In genomic region chr3:97649469-97649868, GRCm38 (mm10) we compare ENCODE assay signal across 34 mouse cellular contexts. TPM values are rescaled to one million over a fixed set of nuclear protein-coding genes. Genes with fewer than 3 reads are reported as not detected.
DNase-seq lines count a peak whose midpoint lies in the region; ATAC-seq and TF ChIP-seq lines count a peak whose summit lies in the region.
"Had no signal": no experiment of that assay in that cellular context is flagged by ENCODE, and none has a peak within 500 bp of the region (broad histone marks: within the 10 kb centered on the region; RNA-seq: fewer than 3 reads in every experiment).

No protein-coding gene starts in this region.

- peak; percentile 22 for DNase-seq in adrenal gland, postnatal 10 days
- no peak for DNase-seq in adrenal gland, postnatal 25 days
- DNase-seq in heart, adult 2 months, result no peak
- no peak for DNase-seq in heart, adult 9 months (ENCODE audit: low spot score in 2 of 2)
- DNase-seq in kidney, adult 8-10 months, result no peak
- DNase-seq in adipocyte (ENCODE audit: low spot score), result peak; percentile 36
- DNase-seq: adrenal gland, postnatal 14 days; cerebellum, adult 11-12 months; cerebellum, adult 8-10 months; cerebellum, postnatal 10 days; cerebellum, postnatal 36 days; embryo, embryonic 11 days; gastrocnemius, postnatal 14 days had no signal

- H3K4me2 ChIP-seq in kidney, embryonic 16.5 days (replicated peaks; ENCODE audit: low read depth, low read length), result no peak overlapping the region
- H3K4me2 ChIP-seq: embryonic facial prominence, embryonic 13.5 days; forebrain, embryonic 13.5 days; heart, embryonic 12.5 days; heart, embryonic 15.5 days; hindbrain, embryonic 13.5 days; intestine, embryonic 15.5 days had no signal

- peaks cover 15% of the 10 kb centered on the region for H3K36me3 ChIP-seq in heart, adult 2 months (ENCODE audit: control insufficient read depth, insufficient read depth, low read length)
- no peaks in the 10 kb centered on the region for H3K36me3 ChIP-seq in kidney, embryonic 16.5 days (ENCODE audit: insufficient read depth, low read length)
- H3K36me3 ChIP-seq: embryonic facial prominence, embryonic 10.5 days; embryonic facial prominence, embryonic 13.5 days; heart, embryonic 12.5 days; heart, embryonic 15.5 days; hindbrain, embryonic 10.5 days; hindbrain, embryonic 13.5 days; intestine, embryonic 15.5 days had no signal

- peaks cover 2% of the 10 kb centered on the region for H3K4me1 ChIP-seq in heart, adult 2 months (ENCODE audit: control insufficient read depth, insufficient read depth, low read length)
- no peaks in the 10 kb centered on the region for H3K4me1 ChIP-seq in kidney, embryonic 16.5 days (ENCODE audit: insufficient read depth, low read length)
- H3K4me1 ChIP-seq: embryonic facial prominence, embryonic 10.5 days; embryonic facial prominence, embryonic 13.5 days; forebrain, embryonic 13.5 days; hindbrain, embryonic 10.5 days; hindbrain, embryonic 13.5 days; intestine, embryonic 15.5 days had no signal

- H3K4me3 ChIP-seq in heart, adult 2 months, result no peak overlapping the region
- no peak overlapping the region for H3K4me3 ChIP-seq in kidney, embryonic 16.5 days (ENCODE audit: low read length)
- H3K4me3 ChIP-seq: embryonic facial prominence, embryonic 10.5 days; embryonic facial prominence, embryonic 13.5 days; erythroblast, embryonic 14.5 days; forebrain, embryonic 13.5 days; heart, embryonic 12.5 days; heart, embryonic 15.5 days; hindbrain, embryonic 10.5 days; hindbrain, embryonic 13.5 days; intestine, embryonic 15.5 days had no signal

- intact Hi-C loops in heart, adult 2 months (cut with DNase I), result no loop called here

- H3K79me2 ChIP-seq in heart, adult 2 months (replicated peaks; ENCODE audit: control insufficient read depth, insufficient read depth, low read length), result no peaks in the 10 kb centered on the region

- no peak for TF ChIP-seq CTCF in heart, adult 2 months (IDR thresholded peaks at IDR 0.05)

- H3K9me3 ChIP-seq in kidney, embryonic 16.5 days (ENCODE audit: low read length), result no peaks in the 10 kb centered on the region
- H3K9me3 ChIP-seq: embryonic facial prominence, embryonic 10.5 days; embryonic facial prominence, embryonic 13.5 days; forebrain, embryonic 13.5 days; heart, embryonic 12.5 days; heart, embryonic 15.5 days; hindbrain, embryonic 10.5 days; hindbrain, embryonic 13.5 days; intestine, embryonic 15.5 days had no signal

- no peak for ATAC-seq in kidney, embryonic 16.5 days (ENCODE audit: low FRiP score, low TSS enrichment)
- ATAC-seq: activated CD4-positive, CD25-positive, alpha-beta regulatory T cell, adult 4 months; forebrain, embryonic 13.5 days; forebrain, embryonic 16.5 days; hindbrain, embryonic 16.5 days; intestine, embryonic 15.5 days had no signal

- TF ChIP-seq POLR2A in heart, adult 2 months (IDR thresholded peaks at IDR 0.05; ENCODE audit: insufficient read depth, low read depth, low read length), result no peak

- 57% methylated on average over 6 of the region's 6 CpGs for WGBS in heart, adult 2 months
- whole genome bisulfite sequencing in kidney, embryonic 16.5 days, result 64% methylated on average over 6 of the region's 6 CpGs

- no peaks in the 10 kb centered on the region for H3K27me3 ChIP-seq in heart, adult 2 months (ENCODE audit: control insufficient read depth, insufficient read depth, low read length)
- H3K27me3 ChIP-seq in kidney, embryonic 16.5 days (ENCODE audit: insufficient read depth, low read length), result no peaks in the 10 kb centered on the region
- H3K27me3 ChIP-seq: embryonic facial prominence, embryonic 13.5 days; forebrain, embryonic 13.5 days; heart, embryonic 12.5 days; heart, embryonic 15.5 days; hindbrain, embryonic 13.5 days; intestine, embryonic 15.5 days had no signal

- H3K27ac ChIP-seq in heart, adult 2 months, result peak overlapping the region; percentile 52
- H3K27ac ChIP-seq in kidney, embryonic 16.5 days (ENCODE audit: low read length), result 0 out of 2 replicates have a peak overlapping the region, but pooled peaks have one; percentile 9
- H3K27ac ChIP-seq: embryonic facial prominence, embryonic 10.5 days; embryonic facial prominence, embryonic 13.5 days; forebrain, embryonic 13.5 days; heart, embryonic 15.5 days; hindbrain, embryonic 10.5 days; hindbrain, embryonic 13.5 days; intestine, embryonic 15.5 days had no signal

- no peak for TF ChIP-seq EP300 in heart, adult 2 months (IDR thresholded peaks at IDR 0.05; ENCODE audit: insufficient read depth, low read depth, low read length)

- no peak overlapping the region for H3K9ac ChIP-seq in heart, adult 2 months (ENCODE audit: low read depth, low read length)
- no peak overlapping the region for H3K9ac ChIP-seq in kidney, embryonic 16.5 days (replicated peaks; ENCODE audit: low read length)
- H3K9ac ChIP-seq: embryonic facial prominence, embryonic 13.5 days; forebrain, embryonic 13.5 days; heart, embryonic 12.5 days; heart, embryonic 15.5 days; hindbrain, embryonic 13.5 days; intestine, embryonic 15.5 days had no signal

RNA-seq across cellular contexts. Expression of gene Prkab2, which starts 8.5 kb away (rescaled TPM):
- total RNA-seq in adrenal gland, postnatal 10 days (2021), result 1 to 10 TPM; 7.2 to 9.3 TPM
- 9.6 and 11.6 TPM in 2 replicates for total RNA-seq in adrenal gland, postnatal 25 days (2021)
- 10 to 100 TPM; 20.2 to 20.6 TPM for total RNA-seq in heart, adult 2 months (2021)
- polyA plus RNA-seq in heart, adult 2 months (2012; rRNA removed), result 21.6 and 45.2 TPM in 2 replicates
- polyA plus RNA-seq in kidney, embryonic 16.5 days (2015; fragmentation: Nextera tagmentation; extraction: Ambion mirVana), result 6.4 and 6.9 TPM in 2 replicates

RNA-seq across cellular contexts. Expression of gene Fmo5, which starts 20.9 kb away (rescaled TPM):
- 10 to 100 TPM; 12.4 to 21.2 TPM for total RNA-seq in adrenal gland, postnatal 10 days (2021)
- total RNA-seq in adrenal gland, postnatal 25 days (2021), result 10.7 and 13.1 TPM in 2 replicates
- total RNA-seq in heart, adult 2 months (2021), result 10 to 100 TPM; 13.6 to 15.0 TPM
- polyA plus RNA-seq in heart, adult 2 months (2012; rRNA removed), result 7.4 and 12.7 TPM in 2 replicates
- polyA plus RNA-seq in kidney, embryonic 16.5 days (2015; fragmentation: Nextera tagmentation; extraction: Ambion mirVana), result 3.4 and 4.2 TPM in 2 replicates

RNA-seq across cellular contexts. Expression of gene Gm17651, which starts 25.0 kb away (rescaled TPM):
- not detected for total RNA-seq in adrenal gland, postnatal 10 days (2021)
- total RNA-seq in adrenal gland, postnatal 25 days (2021), result not detected in 2 replicates
- not detected for total RNA-seq in heart, adult 2 months (2021)
- not detected in 2 replicates for polyA plus RNA-seq in heart, adult 2 months (2012; rRNA removed)
- not detected in 2 replicates for polyA plus RNA-seq in kidney, embryonic 16.5 days (2015; fragmentation: Nextera tagmentation; extraction: Ambion mirVana)
- total RNA-seq: adrenal gland, adult 18-20 months; adrenal gland, postnatal 14 days; ES-E14; gastrocnemius, adult 18-20 months; gastrocnemius, postnatal 14 days; heart, adult 8-10 months; heart, postnatal 25 days had no signal
- polyA plus RNA-seq: activated CD4-positive, CD25-positive, alpha-beta regulatory T cell, adult 4 months; brain, embryonic 14.5 days; cortical plate, adult 2 months; embryonic facial prominence, embryonic 10.5 days; embryonic facial prominence, embryonic 13.5 days; erythroblast, embryonic 14.5 days; forebrain, embryonic 13.5 days; forebrain, embryonic 16.5 days; gonadal fat pad, adult 2 months; heart, embryonic 12.5 days; heart, embryonic 15.5 days; hindbrain, embryonic 10.5 days; hindbrain, embryonic 13.5 days; hindbrain, embryonic 16.5 days; intestine, embryonic 15.5 days had no signal

RNA-seq across cellular contexts. Expression of gene Chd1l, which starts 39.5 kb away (rescaled TPM):
- total RNA-seq in adrenal gland, postnatal 10 days (2021), result 10 to 100 TPM; 12.1 to 14.9 TPM
- 13.9 and 20.1 TPM in 2 replicates for total RNA-seq in adrenal gland, postnatal 25 days (2021)
- 10 to 100 TPM in 1 of 2 experiments, 1 to 10 TPM in 1; 9.8 to 10.5 TPM for total RNA-seq in heart, adult 2 months (2021)
- polyA plus RNA-seq in heart, adult 2 months (2012; rRNA removed), result 4.6 and 7.7 TPM in 2 replicates
- 16.8 and 19.0 TPM in 2 replicates for polyA plus RNA-seq in kidney, embryonic 16.5 days (2015; fragmentation: Nextera tagmentation; extraction: Ambion mirVana)

Comparison
In these comparisons a context has a peak if more than half of its experiments do, and no peak if none do; other contexts are left out.
1. DNase-seq: peak in adrenal gland, postnatal 10 days (single experiment) and adipocyte (single experiment); none in adrenal gland, postnatal 25 days (single experiment), heart, adult 2 months (0 of 2), heart, adult 9 months (0 of 2) and kidney, adult 8-10 months (0 of 2).